Mouse (Mus musculus) embryonic facial prominence, embryonic 13.5 days (tissue): Measurements from ENCODE around the gene Pou2af1. TPM values are rescaled to one million over a fixed set of nuclear protein-coding genes. Genes with fewer than 3 reads are reported as not detected.

Experiments used
- ATAC-seq: fragments of 200-750 bp; cut with Nextera tagmentation; 2 replicates; pipeline ENCODE4 v1.8.0; 2017; ENCODE audit warnings: low read depth; ENCODE audit not compliant: insufficient number of reproducible peaks, insufficient read depth, low FRiP score, low TSS enrichment
- H3K27ac ChIP-seq: fragments of 300-500 bp; sonication (generic); 2 replicates; pipeline ENCODE4 v1.5.1; 2015; ENCODE audit warnings: moderate library complexity, mild to moderate bottlenecking, inconsistent platforms
- H3K27me3 ChIP-seq: fragments of 300-500 bp; sonication (generic); 2 replicates; pipeline ENCODE4 v1.6.1; 2015; ENCODE audit warnings: mild to moderate bottlenecking, inconsistent platforms
- H3K36me3 ChIP-seq: fragments of 300-500 bp; sonication (generic); 2 replicates; pipeline ENCODE4 v1.6.1; 2015; ENCODE audit warnings: mild to moderate bottlenecking, inconsistent platforms
- H3K4me1 ChIP-seq: fragments of 300-500 bp; sonication (generic); 2 replicates; pipeline ENCODE4 v1.6.1; 2015; ENCODE audit warnings: inconsistent platforms
- H3K4me2 ChIP-seq: fragments of 300-500 bp; sonication (generic); 2 replicates; pipeline ENCODE4 v1.6.1; 2015; ENCODE audit warnings: moderate library complexity, mild to moderate bottlenecking, inconsistent platforms
- H3K4me3 ChIP-seq: fragments of 300-500 bp; sonication (generic); 2 replicates; pipeline ENCODE4 v1.5.1; 2015; ENCODE audit warnings: mild to moderate bottlenecking, inconsistent platforms
- H3K9ac ChIP-seq: fragments of 300-500 bp; sonication (generic); 2 replicates; pipeline ENCODE4 v1.6.1; 2015; ENCODE audit warnings: mild to moderate bottlenecking, inconsistent platforms
- H3K9me3 ChIP-seq: fragments of 300-500 bp; sonication (generic); 2 replicates; pipeline ENCODE4 v1.6.1; 2016; ENCODE audit warnings: inconsistent platforms
- WGBS: fragments of 180-500 bp; shearing (Covaris S2); methylation state at CpG from one replicate; pipeline ENCODE4 v1.1.7; 2015; ENCODE audit warnings: mixed read lengths; 5-methylcytosine and 5-hydroxymethylcytosine counted together
- polyA plus RNA-seq: library from polyadenylated mRNA; unstranded; fragments of >200 nt; fragmentation: Nextera tagmentation; extraction: Ambion mirVana; gene quantifications from 2 replicates; pipeline ENCODE4 v1.2.1, GENCODE M21; 2015

Pou2af1 gene
- polyA plus RNA-seq, 1 experiment from 2014 or later: 0.15 TPM

DNA sequence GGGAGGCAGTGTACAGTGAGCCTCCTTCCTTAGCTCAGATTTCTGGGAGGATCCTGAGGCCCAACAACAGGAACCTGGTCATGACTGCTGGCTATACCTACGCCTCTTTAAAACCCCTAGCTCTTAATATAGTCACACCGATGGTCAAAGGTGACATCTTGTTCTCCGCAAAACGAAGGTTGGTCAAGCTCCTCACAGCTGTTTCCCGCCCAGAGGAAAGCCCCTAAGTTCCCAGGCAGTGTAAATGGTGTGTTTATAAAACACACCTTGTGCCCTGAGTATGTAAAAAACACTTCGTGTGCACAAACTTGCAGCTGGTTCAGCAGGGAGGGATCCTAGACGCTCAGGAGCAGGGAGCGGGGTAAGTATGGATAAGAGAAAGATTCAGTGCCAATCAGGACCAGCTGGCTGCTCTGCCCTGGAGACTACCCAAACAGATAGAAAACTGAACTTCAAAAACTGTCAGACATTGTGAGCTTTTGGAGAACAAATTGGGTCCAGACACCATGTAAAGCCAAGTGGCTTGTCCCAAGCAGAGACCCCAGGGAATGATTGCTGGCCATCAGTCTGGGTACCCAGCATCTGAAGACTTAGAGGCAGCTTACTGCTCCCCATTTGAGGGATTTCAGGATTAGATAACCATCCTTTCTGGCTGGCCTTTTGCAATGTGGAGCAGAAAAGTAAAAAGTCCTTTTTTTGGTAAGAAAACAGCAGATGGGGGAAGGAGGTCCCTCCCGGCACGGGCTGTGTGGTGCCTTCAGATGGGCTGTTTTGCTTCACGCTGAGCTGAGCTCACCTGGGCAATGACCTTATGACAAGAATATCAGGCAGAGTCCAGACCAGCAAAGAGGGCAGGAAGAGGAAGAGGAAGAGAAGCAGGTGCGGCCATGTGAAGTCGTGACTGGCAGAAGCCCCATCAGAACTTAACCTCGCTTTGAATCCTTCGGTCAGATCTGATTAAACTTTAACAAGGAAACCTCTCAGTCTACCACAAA lies 30.5 kb upstream of the Pou2af1 start:
- Histone ChIP-seq H3K27me3 (peaks cover 5% of the 10 kb centered on the region; the same call in 1 of the 2 replicates), H3K9me3 (no peaks in the 10 kb centered on the region), H3K4me2 (no peak overlapping the region), H3K4me1 (peaks cover 11% of the 10 kb centered on the region; the same call in 1 of the 2 replicates), H3K9ac (no peak overlapping the region), H3K36me3 (no peaks in the 10 kb centered on the region), H3K4me3 (no peak overlapping the region), H3K27ac (no peak overlapping the region)
- WGBS: 76% methylated on average over 15 of the region's 15 CpGs
- no peak for ATAC-seq

DNA sequence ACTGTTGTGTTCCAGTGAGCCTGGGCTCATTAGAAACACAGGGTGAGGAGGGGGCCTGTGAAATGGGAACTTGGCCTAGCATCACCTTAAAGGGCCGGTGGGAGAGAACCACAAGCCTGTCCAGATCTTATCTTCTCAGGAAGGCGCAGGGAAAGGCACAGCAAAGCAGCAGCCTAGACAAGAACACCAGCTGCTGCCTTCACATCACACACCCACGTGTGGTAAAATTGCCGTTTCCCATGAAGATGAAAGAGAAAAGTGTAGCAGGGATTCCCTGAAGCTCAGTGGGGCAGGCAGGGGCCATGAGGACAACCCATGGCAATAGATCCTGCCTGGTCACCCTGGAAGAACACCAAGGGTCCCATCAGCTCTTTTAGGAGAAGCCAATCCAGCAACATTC lies 28.1 kb upstream of the Pou2af1 start:
- no peak overlapping the region for H3K9ac ChIP-seq
- WGBS: 61% methylated on average over 4 of the region's 4 CpGs
- peaks cover 5% of the 10 kb centered on the region; the same call in 1 of the 2 replicates for H3K27me3 ChIP-seq
- H3K36me3 ChIP-seq: no peaks in the 10 kb centered on the region
- ATAC-seq: no peak
- H3K4me1 ChIP-seq: peaks cover 11% of the 10 kb centered on the region; the same call in 1 of the 2 replicates
- no peak overlapping the region for H3K27ac ChIP-seq
- no peaks in the 10 kb centered on the region for H3K9me3 ChIP-seq
- H3K4me2 ChIP-seq: no peak overlapping the region
- H3K4me3 ChIP-seq: no peak overlapping the region

DNA sequence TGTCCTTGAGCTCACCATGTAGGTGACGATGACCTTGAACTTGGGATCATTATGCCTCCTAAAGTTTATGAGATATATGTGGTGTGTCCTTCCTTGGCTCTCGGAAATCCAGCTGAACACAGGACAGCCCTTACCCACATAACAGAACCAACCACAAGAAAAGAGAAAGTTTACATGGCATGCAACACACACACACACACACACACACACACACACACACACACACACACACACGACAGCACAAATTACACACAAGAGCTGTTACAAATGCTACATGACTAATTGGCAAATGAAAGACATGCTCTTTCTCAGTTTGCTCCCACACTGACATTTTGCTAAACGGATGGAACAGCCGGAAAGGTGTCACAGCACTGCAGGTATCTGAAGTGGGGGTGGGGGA lies 27.6 kb upstream of the Pou2af1 start:
- Histone ChIP-seq H3K27me3 (peaks cover 5% of the 10 kb centered on the region; the same call in 1 of the 2 replicates), H3K9ac (no peak overlapping the region), H3K4me2 (no peak overlapping the region), H3K27ac (no peak overlapping the region), H3K36me3 (no peaks in the 10 kb centered on the region), H3K4me1 (peaks cover 11% of the 10 kb centered on the region; the same call in 1 of the 2 replicates), H3K4me3 (no peak overlapping the region), H3K9me3 (no peaks in the 10 kb centered on the region)
- no peak for ATAC-seq
- 65% methylated on average over 5 of the region's 5 CpGs for WGBS

DNA sequence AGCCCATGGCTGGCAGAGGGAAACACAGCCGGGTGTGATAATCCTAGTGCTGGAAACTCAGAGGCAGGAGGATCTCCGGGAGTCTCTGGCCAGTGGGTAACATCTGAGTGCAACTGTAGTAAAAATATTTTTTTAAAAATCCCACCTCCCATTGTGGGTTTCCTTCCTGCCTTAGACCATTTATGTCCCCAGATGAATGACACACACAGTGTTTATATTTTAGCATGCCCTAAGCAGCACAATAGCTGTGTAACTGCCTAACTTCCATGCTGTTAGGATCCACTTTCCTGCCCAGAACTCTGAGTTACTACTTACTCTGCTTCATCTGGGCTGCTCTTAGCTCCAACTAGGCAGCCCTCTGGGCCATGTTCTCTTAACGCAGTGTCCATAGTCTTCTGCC lies 22.9 kb upstream of the Pou2af1 start:
- no peak overlapping the region for H3K4me2 ChIP-seq
- no peak overlapping the region for H3K9ac ChIP-seq
- no peak overlapping the region for H3K27ac ChIP-seq
- H3K4me3 ChIP-seq: no peak overlapping the region
- 81% methylated on average over 3 of the region's 3 CpGs for WGBS
- no peaks in the 10 kb centered on the region for H3K36me3 ChIP-seq
- ATAC-seq: no peak
- peaks cover under 1% of the 10 kb centered on the region; the same call in 1 of the 2 replicates for H3K4me1 ChIP-seq
- H3K27me3 ChIP-seq: no peaks in the 10 kb centered on the region
- H3K9me3 ChIP-seq: no peaks in the 10 kb centered on the region

DNA sequence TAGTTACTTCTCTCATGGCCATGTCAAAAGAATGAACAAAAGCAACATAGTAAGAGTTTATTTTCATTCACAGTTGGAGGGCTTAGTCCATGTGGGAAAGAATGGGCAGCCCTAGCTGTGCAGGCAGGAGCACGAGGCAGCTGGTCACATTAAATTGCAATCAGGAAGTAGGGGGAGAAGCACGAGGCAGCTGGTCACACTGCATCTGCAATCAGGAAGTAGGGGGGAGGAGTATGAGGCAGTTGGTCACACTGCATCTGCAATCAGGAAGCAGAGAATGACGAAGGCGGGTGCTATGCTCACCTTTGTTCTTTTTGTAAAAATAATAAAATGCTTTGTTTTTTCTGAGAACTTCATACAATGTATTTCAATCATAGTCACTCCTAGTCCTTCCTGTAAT lies 18.7 kb upstream of the Pou2af1 start:
- Histone ChIP-seq H3K9me3 (no peaks in the 10 kb centered on the region), H3K27ac (no peak overlapping the region), H3K4me3 (no peak overlapping the region), H3K36me3 (no peaks in the 10 kb centered on the region), H3K4me1 (no peaks in the 10 kb centered on the region), H3K4me2 (no peak overlapping the region), H3K9ac (no peak overlapping the region), H3K27me3 (no peaks in the 10 kb centered on the region)
- no peak for ATAC-seq
- 69% methylated on average over 4 of the region's 4 CpGs for WGBS

DNA sequence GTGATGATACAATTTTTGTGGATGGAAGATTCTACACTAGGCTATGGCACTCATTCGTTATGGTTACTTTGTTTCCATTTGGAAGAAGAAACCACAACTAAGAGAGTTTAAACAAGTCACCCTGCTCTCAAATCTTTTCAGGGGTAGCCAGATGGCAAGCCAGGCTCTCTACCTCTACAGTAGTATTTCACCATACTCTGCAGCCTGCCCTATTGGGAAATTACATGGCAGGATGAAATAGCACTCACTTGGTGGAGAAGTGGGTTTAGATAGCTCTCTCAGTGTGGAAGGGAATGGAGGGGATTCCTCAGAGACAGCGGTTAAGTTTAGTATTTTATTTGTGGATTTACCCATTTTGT lies 4.6 kb upstream of the Pou2af1 start:
- H3K4me1 ChIP-seq: no peaks in the 10 kb centered on the region
- no peak for ATAC-seq
- no peak overlapping the region for H3K4me2 ChIP-seq
- H3K27ac ChIP-seq: no peak overlapping the region
- no peak overlapping the region for H3K4me3 ChIP-seq
- no peaks in the 10 kb centered on the region for H3K27me3 ChIP-seq
- no peak overlapping the region for H3K9ac ChIP-seq
- no peaks in the 10 kb centered on the region for H3K9me3 ChIP-seq
- H3K36me3 ChIP-seq: no peaks in the 10 kb centered on the region
- WGBS: 86% methylated on average over 2 of the region's 2 CpGs

DNA sequence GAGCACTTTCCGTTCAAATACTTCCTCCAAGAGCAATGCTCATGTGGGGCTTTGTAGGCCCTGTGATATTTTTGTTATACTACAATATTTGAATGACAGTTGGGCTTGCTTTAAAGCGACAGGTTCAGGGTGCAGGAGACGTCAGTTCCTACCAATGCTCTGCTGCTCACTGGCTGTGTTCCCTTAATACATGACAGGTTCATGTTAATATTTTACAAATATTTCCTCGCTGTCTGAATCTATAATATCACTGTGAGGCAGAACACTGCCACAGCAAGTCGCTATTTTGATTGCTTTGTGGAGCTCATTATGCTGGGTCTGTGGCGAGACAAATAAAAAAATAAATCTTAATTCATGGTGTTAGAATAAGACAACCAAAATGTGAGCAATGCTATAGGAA lies 2.3 kb upstream of the Pou2af1 start:
- H3K9ac ChIP-seq: no peak overlapping the region
- H3K27me3 ChIP-seq: no peaks in the 10 kb centered on the region
- WGBS: 71% methylated on average over 6 of the region's 6 CpGs
- H3K4me2 ChIP-seq: no peak overlapping the region
- H3K27ac ChIP-seq: no peak overlapping the region
- no peak for ATAC-seq
- H3K36me3 ChIP-seq: no peaks in the 10 kb centered on the region
- no peak overlapping the region for H3K4me3 ChIP-seq
- H3K9me3 ChIP-seq: no peaks in the 10 kb centered on the region
- peaks cover 6% of the 10 kb centered on the region for H3K4me1 ChIP-seq

DNA sequence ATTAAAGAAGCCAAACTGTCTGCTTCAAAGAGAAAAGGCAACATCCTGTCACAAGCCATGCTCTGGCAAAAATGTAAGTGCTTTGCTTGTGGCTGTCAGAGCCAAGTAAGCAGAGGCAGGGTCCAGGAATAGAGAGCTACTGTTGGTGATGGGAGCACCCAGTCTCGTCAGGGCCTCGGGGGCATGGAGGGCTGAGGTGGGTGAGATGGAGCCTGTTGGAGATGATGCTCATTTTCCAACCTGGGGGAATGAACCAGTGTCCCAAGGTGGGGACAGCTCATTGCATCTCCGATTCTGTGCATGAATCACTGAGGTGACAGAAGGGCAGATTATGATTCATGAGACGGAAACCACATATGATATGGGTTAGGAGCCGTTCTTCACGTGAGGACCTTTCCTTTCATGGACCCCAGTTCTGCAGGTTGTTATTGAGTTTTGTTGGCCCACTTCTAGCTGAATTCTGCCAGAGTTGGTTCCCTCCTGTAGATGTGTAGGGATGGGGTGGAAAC lies 275 bp downstream of the Pou2af1 start:
- Histone ChIP-seq H3K36me3 (no peaks in the 10 kb centered on the region), H3K9me3 (no peaks in the 10 kb centered on the region)

DNA sequence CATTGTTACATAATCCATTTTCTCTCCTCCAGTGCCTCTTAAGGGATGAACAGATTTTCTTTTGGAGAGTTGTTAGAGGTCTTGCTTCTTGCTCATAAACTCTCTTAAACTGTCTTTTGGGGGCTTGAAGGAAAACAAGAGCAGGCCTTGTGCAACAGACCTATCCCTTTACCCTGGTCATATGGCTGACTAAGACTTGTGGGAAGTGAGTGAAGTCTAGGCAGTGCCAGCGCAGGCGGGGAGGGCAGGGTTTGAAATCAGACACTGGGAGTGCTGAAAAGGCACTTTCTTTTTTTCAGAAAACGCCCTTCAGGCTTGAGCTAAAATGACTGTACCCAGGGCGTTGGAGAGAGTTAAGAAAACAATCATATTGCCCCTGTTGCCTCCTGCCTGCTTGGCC lies 1.8 kb downstream of the Pou2af1 start:
- 13% methylated on average over 4 of the region's 4 CpGs for WGBS
- Histone ChIP-seq H3K36me3 (no peaks in the 10 kb centered on the region), H3K4me1 (peaks cover 6% of the 10 kb centered on the region), H3K27ac (no peak overlapping the region), H3K4me2 (no peak overlapping the region), H3K9me3 (no peaks in the 10 kb centered on the region), H3K4me3 (no peak overlapping the region), H3K27me3 (no peaks in the 10 kb centered on the region), H3K9ac (no peak overlapping the region)
- no peak for ATAC-seq

More for the DNA sequence above, 275 bp downstream of the Pou2af1 start:
- Histone ChIP-seq H3K4me3 (no peak overlapping the region), H3K4me1 (peaks cover 6% of the 10 kb centered on the region), H3K9ac (no peak overlapping the region), H3K27ac (no peak overlapping the region), H3K27me3 (no peaks in the 10 kb centered on the region), H3K4me2 (no peak overlapping the region)
- 88% methylated on average over 6 of the region's 6 CpGs for WGBS
- ATAC-seq: no peak

DNA sequence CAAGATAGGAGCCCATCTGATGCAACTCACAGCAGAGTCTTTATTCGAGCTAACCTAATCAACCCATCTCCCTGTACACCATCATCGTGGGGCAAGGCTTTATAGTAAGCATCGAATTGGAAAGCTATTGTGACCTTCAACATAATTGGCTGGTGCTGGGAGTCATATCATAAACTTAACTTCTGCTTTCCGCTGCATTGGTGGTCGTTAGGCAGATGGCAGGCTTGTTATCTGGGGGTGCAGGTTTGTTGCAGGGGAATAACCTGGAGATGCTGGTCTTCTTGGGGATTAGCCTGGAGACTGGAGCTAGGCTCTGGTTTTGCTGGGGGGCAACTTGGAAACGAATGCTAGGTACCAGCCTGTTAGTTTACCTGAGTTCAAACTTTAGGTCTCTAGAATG lies 2.4 kb downstream of the Pou2af1 start:
- no peaks in the 10 kb centered on the region for H3K36me3 ChIP-seq
- no peak overlapping the region for H3K9ac ChIP-seq
- peaks cover 6% of the 10 kb centered on the region for H3K4me1 ChIP-seq
- no peak overlapping the region for H3K27ac ChIP-seq
- WGBS: 80% methylated on average over 6 of the region's 6 CpGs
- H3K4me2 ChIP-seq: no peak overlapping the region
- no peaks in the 10 kb centered on the region for H3K9me3 ChIP-seq
- H3K4me3 ChIP-seq: no peak overlapping the region
- no peak for ATAC-seq
- no peaks in the 10 kb centered on the region for H3K27me3 ChIP-seq

DNA sequence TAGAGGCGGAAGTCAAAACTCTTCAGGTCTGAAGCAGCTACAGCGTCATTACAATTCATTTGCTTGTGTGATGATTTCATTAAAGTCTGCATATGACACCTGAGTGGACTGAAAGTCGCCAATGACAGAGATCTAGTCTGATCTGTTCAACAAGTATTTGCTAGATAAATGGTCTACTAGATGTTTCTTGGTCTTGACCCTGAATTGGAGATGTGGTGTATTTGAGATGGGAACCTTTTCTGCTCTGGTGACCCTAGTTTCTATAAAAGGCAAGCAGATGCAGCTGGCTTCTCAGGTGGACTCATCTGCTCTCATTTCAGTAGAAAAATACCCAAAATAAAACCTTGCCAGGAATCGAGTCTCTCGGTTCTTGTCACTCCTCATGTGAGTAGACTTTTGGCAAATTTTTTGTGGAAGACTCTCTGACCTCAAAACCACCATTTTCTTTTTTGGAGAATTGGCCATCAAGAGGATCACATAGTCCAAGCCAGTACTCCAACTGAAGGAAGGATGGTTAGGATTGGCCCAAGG lies 12.2 kb downstream of the Pou2af1 start:
- Histone ChIP-seq H3K4me3 (no peak overlapping the region), H3K27me3 (no peaks in the 10 kb centered on the region), H3K4me1 (no peaks in the 10 kb centered on the region), H3K4me2 (no peak overlapping the region), H3K27ac (no peak overlapping the region), H3K9me3 (no peaks in the 10 kb centered on the region), H3K36me3 (no peaks in the 10 kb centered on the region), H3K9ac (no peak overlapping the region)
- WGBS: 85% methylated on average over 5 of the region's 5 CpGs
- no peak for ATAC-seq
